Mouse (Mus musculus) embryonic facial prominence, embryonic 12.5 days (tissue): Measurements from ENCODE around the gene Cdc42bpa. TPM values are rescaled to one million over a fixed set of nuclear protein-coding genes. Genes with fewer than 3 reads are reported as not detected.

Experiments used
- ATAC-seq: fragments of 200-750 bp; cut with Nextera tagmentation; 2 replicates; pipeline ENCODE4 v1.8.0; 2017; ENCODE audit not compliant: insufficient number of reproducible peaks, insufficient read depth, low FRiP score, low TSS enrichment
- H3K27ac ChIP-seq: fragments of 300-500 bp; sonication (generic); 2 replicates; pipeline ENCODE4 v1.5.1; 2016; ENCODE audit warnings: mild to moderate bottlenecking
- H3K27me3 ChIP-seq: fragments of 300-500 bp; sonication (generic); 2 replicates; pipeline ENCODE4 v1.6.1; 2016; ENCODE audit warnings: mild to moderate bottlenecking, moderate library complexity
- H3K36me3 ChIP-seq: fragments of 300-500 bp; sonication (generic); 2 replicates; pipeline ENCODE4 v1.6.1; 2016; ENCODE audit warnings: mild to moderate bottlenecking
- H3K4me1 ChIP-seq: fragments of 300-500 bp; sonication (generic); 2 replicates; pipeline ENCODE4 v1.6.1; 2016
- H3K4me2 ChIP-seq: fragments of 300-500 bp; sonication (generic); replicated peaks from 2 replicates; pipeline ENCODE4 v1.6.1; 2016; ENCODE audit warnings: mild to moderate bottlenecking, moderate library complexity
- H3K4me3 ChIP-seq: fragments of 300-500 bp; sonication (generic); 2 replicates; pipeline ENCODE4 v1.5.1; 2016; ENCODE audit warnings: mild to moderate bottlenecking
- H3K9ac ChIP-seq: fragments of 300-500 bp; sonication (generic); 2 replicates; pipeline ENCODE4 v1.6.1; 2016; ENCODE audit warnings: mild to moderate bottlenecking, moderate library complexity
- H3K9me3 ChIP-seq: fragments of 300-500 bp; sonication (generic); 2 replicates; pipeline ENCODE4 v1.6.1; 2016; ENCODE audit warnings: mild to moderate bottlenecking, moderate library complexity
- WGBS: fragments of 180-500 bp; shearing (Covaris S2); methylation state at CpG from one replicate; pipeline ENCODE4 v1.1.7; 2016; 5-methylcytosine and 5-hydroxymethylcytosine counted together
- polyA plus RNA-seq: library from polyadenylated mRNA; unstranded; fragments of >200 nt; fragmentation: Nextera tagmentation; extraction: Ambion mirVana; gene quantifications from 2 replicates; pipeline ENCODE4 v1.2.1, GENCODE M21; 2016

Gene Cdc42bpa
- polyA plus RNA-seq, 1 experiment from 2014 or later = 20.2 TPM

DNA sequence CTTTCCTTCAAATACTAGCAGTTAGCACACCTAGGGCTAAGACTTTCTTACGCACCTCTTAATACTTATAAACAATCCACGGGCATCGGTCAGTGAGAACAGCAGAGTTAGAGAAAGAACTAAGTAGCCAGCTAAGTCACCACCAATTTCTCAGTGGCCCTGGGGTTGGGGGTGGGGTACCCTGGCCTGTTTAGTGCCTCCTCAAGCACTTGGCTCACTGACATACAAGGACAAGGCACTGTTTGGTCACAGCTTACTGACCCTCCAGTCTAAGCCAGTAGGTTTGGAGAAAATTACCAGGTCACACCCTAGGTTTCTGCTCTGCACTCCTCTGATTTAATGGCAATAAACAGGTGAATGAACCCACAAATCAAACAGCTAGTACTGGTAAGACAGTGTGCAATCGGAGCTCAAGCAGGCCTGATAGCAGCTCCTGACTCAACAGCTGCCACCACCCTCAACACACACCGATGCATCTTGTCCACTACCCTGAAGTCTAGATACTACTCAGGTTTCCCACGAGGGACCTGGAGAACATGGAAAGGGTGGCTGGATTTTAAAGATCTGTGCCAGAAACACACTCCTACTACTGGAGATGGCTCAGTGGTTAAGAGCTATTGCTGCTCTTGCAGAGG, 223.4 kb downstream of the Cdc42bpa start:
- WGBS = 91% methylated on average over 6 of the region's 6 CpGs
- ATAC-seq = no peak
- no peak overlapping the region for H3K9ac ChIP-seq

DNA sequence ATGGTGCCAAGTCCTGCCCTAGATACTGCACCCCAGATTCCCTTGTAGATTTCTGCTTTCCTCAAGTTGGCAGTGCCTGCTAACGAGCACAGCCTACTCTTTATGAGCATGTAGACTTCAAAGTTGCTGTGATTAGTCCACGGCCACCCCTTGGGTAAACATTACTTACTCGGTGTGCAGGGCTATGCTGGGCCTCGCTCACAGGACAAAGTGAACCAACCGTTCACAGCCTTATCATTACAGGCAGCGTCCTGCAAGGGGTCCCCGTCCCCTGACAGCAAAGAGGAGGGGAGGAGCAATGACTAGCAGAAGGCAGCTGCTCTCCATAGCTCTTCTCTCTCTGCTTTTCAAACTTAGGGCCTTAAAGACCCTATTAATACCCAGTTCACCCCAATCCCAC, 224.5 kb downstream of the Cdc42bpa start:
- no peak for ATAC-seq
- 71% methylated on average over 7 of the region's 7 CpGs for WGBS
- Histone ChIP-seq H3K4me1 (no peaks in the 10 kb centered on the region), H3K27me3 (no peaks in the 10 kb centered on the region), H3K4me3 (no peak overlapping the region), H3K36me3 (no peaks in the 10 kb centered on the region), H3K9me3 (no peaks in the 10 kb centered on the region), H3K27ac (no peak overlapping the region), H3K9ac (no peak overlapping the region), H3K4me2 (no peak overlapping the region)

More for the DNA sequence above, 223.4 kb downstream of the Cdc42bpa start:
- no peaks in the 10 kb centered on the region for H3K4me1 ChIP-seq
- H3K4me2 ChIP-seq = no peak overlapping the region
- no peak overlapping the region for H3K4me3 ChIP-seq
- no peaks in the 10 kb centered on the region for H3K36me3 ChIP-seq
- H3K27me3 ChIP-seq = no peaks in the 10 kb centered on the region
- H3K9me3 ChIP-seq = no peaks in the 10 kb centered on the region
- no peak overlapping the region for H3K27ac ChIP-seq

DNA sequence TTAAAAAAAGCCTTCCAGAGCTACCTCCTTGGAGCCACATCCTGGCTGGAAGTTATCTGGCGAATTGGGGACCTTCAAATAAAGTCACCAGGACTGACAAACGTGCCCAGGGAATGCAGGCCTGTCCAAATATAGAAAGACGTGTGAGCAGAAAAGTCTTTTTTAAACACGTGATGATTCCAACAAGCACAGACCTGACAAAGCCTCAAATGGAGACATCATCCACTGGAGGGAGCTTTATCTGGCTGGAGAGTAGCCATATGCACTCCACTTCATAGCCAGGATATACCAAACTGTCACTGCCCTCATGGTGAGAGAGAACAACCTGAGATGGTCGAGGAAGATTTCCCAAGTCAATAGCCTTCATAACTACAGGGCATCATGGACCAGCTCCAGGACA, 225.6 kb downstream of the Cdc42bpa start:
- 71% methylated on average over 5 of the region's 5 CpGs for WGBS
- Histone ChIP-seq H3K9ac (no peak overlapping the region), H3K36me3 (no peaks in the 10 kb centered on the region), H3K27ac (no peak overlapping the region), H3K4me2 (no peak overlapping the region), H3K4me3 (no peak overlapping the region), H3K4me1 (no peaks in the 10 kb centered on the region), H3K27me3 (no peaks in the 10 kb centered on the region), H3K9me3 (no peaks in the 10 kb centered on the region)
- no peak for ATAC-seq

DNA sequence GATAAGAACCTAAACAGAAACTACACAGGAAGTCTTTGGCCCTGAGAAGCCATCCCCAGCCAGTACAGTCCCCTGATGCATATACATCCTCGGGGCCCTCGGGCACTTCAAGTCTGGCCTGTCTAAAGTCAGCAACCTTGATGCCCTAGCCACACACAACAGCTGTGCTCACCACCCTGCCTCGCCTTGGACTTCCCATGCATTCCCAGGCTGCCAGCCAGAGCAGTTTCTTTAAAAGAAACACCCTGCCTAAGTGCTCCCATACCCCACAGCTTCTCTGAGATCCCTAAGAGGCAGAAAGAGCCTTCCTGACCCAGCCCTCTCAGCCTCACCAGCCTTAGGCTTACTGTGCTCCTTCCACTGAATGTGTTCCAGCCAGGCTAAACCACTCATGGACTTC, 226.1 kb downstream of the Cdc42bpa start:
- H3K4me3 ChIP-seq = no peak overlapping the region
- no peaks in the 10 kb centered on the region for H3K36me3 ChIP-seq
- H3K4me1 ChIP-seq = no peaks in the 10 kb centered on the region
- H3K4me2 ChIP-seq = no peak overlapping the region
- 74% methylated on average over 3 of the region's 3 CpGs for WGBS
- ATAC-seq = no peak
- H3K9me3 ChIP-seq = no peaks in the 10 kb centered on the region
- no peak overlapping the region for H3K9ac ChIP-seq
- no peak overlapping the region for H3K27ac ChIP-seq
- H3K27me3 ChIP-seq = no peaks in the 10 kb centered on the region

DNA sequence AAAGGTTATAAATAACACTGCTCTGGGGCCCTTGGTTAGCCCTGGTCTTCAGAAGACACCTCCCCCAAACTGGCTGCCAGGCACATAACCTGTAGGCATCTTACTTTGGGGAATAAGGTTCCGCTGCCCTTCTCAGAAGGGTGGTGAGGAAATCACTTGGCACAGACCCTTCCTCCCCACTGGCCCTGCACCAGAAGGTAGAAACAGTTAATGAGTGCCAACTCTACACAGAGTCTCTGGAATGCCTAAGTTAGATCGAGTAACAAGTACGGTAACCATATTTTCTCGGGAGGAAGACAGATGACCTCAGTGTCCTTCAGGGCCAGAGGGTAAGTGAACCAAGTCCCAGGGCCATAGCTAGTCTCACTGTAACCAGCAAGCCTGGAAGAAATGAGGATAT, 228.7 kb downstream of the Cdc42bpa start:
- Histone ChIP-seq H3K36me3 (no peaks in the 10 kb centered on the region), H3K27ac (no peak overlapping the region), H3K4me2 (no peak overlapping the region), H3K4me1 (no peaks in the 10 kb centered on the region), H3K9ac (no peak overlapping the region), H3K9me3 (no peaks in the 10 kb centered on the region), H3K27me3 (no peaks in the 10 kb centered on the region), H3K4me3 (no peak overlapping the region)
- WGBS = 69% methylated on average over 4 of the region's 4 CpGs
- no peak for ATAC-seq

DNA sequence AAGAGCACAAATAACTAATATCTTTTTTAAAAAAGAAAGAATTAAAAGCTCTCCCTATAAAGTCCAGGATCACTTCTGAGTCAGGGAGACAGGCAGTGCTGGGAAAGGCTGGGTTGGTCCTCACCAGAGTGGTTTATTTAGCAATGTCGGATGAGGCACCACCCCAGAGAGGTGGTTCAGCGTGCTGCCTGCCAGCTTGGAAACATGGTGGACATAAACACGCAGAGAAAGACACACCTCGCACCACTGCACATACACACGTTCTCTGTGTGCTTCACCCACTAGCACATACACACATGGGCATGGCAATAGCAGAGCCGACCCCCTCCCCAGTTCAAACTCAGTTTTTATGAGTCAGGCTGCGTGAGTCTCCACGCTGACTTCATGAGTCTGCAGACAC, 230.8 kb downstream of the Cdc42bpa start:
- Histone ChIP-seq H3K27me3 (no peaks in the 10 kb centered on the region), H3K27ac (no peak overlapping the region), H3K9ac (no peak overlapping the region), H3K9me3 (no peaks in the 10 kb centered on the region), H3K4me3 (no peak overlapping the region), H3K4me1 (peaks cover 6% of the 10 kb centered on the region), H3K36me3 (no peaks in the 10 kb centered on the region), H3K4me2 (no peak overlapping the region)
- ATAC-seq = no peak
- 79% methylated on average over 8 of the region's 8 CpGs for WGBS

DNA sequence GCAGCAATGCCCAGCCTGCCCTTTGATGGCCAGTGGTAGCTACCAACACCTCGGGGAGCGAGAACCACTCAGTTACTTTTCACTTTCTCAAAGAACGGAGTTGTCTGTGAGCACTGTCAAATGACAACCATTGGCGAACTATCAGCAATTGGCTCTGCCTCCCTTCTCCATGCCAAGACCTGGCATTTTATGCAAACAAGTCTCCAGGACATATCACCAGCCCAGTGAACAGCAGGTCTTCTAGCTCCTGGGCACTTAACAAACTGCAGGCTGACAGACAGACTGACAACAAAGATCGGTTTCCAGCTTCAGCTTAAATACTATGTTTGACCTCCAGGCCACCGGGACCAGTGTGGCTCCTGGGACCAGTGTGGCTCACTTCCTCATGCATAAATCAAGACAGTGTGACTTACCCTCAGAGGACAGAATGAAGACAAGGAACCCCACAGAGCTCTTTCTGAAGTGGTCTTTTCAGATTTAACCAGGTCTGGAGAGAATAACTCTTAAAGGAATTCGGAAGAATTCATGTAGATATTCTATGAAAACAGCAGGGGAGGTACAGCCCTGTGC, 231.5 kb downstream of the Cdc42bpa start:
- 66% methylated on average over 7 of the region's 7 CpGs for WGBS
- no peak overlapping the region for H3K4me3 ChIP-seq
- H3K4me2 ChIP-seq = no peak overlapping the region
- no peaks in the 10 kb centered on the region for H3K36me3 ChIP-seq
- H3K27me3 ChIP-seq = no peaks in the 10 kb centered on the region
- no peak for ATAC-seq
- H3K9me3 ChIP-seq = no peaks in the 10 kb centered on the region
- H3K9ac ChIP-seq = no peak overlapping the region
- H3K27ac ChIP-seq = no peak overlapping the region
- peaks cover 6% of the 10 kb centered on the region for H3K4me1 ChIP-seq

DNA sequence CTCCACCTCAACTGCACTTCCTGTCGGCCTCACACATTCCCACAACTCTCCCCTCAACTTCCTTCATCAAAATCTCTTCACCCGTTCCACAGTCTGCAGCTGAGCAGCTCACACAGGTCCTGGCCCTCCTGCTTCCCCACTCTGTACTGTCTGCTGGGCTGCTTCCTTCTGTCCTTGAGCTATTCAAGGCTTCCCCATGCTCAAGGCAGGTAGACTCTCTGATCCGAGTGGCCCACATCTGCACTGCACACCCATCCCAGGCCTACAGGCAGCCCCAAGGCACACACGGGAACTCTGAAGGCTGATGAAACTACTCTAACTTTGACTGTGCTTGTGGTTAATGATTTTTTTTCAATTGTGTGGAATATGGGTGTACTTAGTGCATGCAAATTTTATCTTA, 232.6 kb downstream of the Cdc42bpa start:
- no peaks in the 10 kb centered on the region for H3K9me3 ChIP-seq
- no peak overlapping the region for H3K4me2 ChIP-seq
- H3K9ac ChIP-seq = no peak overlapping the region
- WGBS = 53% methylated on average over 4 of the region's 4 CpGs
- H3K27me3 ChIP-seq = no peaks in the 10 kb centered on the region
- ATAC-seq = no peak
- no peak overlapping the region for H3K27ac ChIP-seq
- no peaks in the 10 kb centered on the region for H3K36me3 ChIP-seq
- H3K4me3 ChIP-seq = no peak overlapping the region
- peaks cover 6% of the 10 kb centered on the region for H3K4me1 ChIP-seq

DNA sequence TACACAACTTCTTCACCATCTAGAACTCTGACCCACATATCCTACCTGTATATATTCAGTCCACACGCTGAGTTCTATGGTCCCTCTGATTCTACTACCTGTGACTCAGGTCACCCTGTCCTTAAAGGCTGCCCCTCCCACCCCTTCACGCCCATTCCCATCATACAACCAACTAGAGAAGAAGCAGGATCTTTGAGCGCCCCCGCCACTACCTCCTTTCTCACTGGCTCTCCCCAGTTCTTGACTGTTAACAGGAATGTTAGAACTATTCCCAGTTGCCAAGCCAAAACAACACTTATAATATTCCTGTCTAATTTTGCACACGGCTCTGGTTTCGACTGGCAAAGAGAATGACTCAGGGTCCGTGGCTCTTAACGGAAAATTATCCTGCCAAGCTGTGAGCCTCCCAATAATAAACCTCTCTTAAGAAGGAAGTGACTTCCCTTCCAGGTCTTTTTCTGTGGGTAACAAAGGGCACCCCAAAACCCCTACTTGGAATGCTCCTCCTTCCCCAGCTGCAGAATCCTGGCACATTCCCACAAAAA, 233.2 kb downstream of the Cdc42bpa start:
- H3K4me3 ChIP-seq = no peak overlapping the region
- no peaks in the 10 kb centered on the region for H3K36me3 ChIP-seq
- H3K4me1 ChIP-seq = peaks cover 6% of the 10 kb centered on the region
- no peak for ATAC-seq
- no peaks in the 10 kb centered on the region for H3K9me3 ChIP-seq
- H3K27ac ChIP-seq = no peak overlapping the region
- no peaks in the 10 kb centered on the region for H3K27me3 ChIP-seq
- no peak overlapping the region for H3K4me2 ChIP-seq
- 81% methylated on average over 8 of the region's 8 CpGs for WGBS
- H3K9ac ChIP-seq = no peak overlapping the region

DNA sequence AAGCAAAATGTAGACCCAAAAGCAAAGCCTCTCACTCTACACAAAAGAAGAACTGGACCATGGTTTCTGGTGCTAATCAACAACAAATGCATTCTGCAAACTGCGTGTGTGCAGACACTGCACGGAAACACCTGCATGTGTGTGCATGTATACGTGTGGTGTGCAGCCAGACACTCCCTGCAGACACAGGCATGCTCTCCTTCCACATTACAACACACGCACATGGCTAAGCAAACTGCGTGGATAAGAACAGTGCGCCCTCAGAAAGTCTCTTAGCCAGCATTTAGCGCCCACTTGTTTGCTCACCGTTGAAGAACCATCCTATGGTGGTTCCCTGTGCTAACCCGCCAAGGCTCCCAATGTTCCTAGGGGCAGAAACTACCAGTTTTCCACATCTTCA, 233.8 kb downstream of the Cdc42bpa start:
- H3K27me3 ChIP-seq = no peaks in the 10 kb centered on the region
- no peak overlapping the region for H3K4me3 ChIP-seq
- no peaks in the 10 kb centered on the region for H3K9me3 ChIP-seq
- no peak overlapping the region for H3K27ac ChIP-seq
- no peak overlapping the region for H3K4me2 ChIP-seq
- H3K9ac ChIP-seq = no peak overlapping the region
- ATAC-seq = no peak
- no peaks in the 10 kb centered on the region for H3K36me3 ChIP-seq
- 81% methylated on average over 9 of the region's 9 CpGs for WGBS
- peaks cover 6% of the 10 kb centered on the region for H3K4me1 ChIP-seq

DNA sequence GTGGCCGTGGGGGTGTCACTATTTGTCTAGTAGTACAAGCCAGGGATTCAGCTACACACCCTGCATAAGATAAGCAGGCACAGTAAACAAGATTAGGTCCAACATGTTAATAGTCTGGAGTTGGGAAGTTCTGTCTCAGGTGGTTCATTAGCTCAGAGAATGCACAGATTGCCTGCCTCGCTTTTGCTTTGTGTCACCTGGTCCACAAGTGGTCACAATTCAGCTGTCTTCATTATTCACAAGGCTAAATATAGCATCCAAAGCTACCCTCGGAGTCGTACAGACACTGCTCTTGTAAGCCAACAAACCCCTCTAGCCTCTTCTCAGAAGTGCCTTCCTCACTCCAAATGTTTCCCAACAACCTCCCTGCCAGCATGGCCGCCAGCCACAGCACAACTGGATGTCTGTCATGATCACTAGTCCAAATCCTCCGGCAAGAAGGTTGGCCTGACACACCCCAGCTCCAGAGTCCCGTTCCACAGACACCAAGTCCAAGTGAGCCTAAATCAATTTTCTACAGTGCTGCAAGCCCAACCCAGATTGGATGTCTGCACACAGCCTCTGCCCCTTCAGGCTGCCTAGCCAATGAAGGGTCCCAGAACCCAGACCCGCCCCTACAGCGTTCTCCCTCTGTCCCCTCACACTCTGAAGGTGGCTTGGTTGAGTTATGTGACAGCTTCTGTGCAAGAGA, 234.7 kb downstream of the Cdc42bpa start:
- peak overlapping the region; percentile 96 for H3K4me2 ChIP-seq
- ATAC-seq = no peak
- H3K4me1 ChIP-seq = peaks cover 6% of the 10 kb centered on the region
- no peaks in the 10 kb centered on the region for H3K27me3 ChIP-seq
- peak overlapping the region; percentile 40; the same call in 1 of the 2 replicates for H3K9ac ChIP-seq
- H3K9me3 ChIP-seq = no peaks in the 10 kb centered on the region
- no peak overlapping the region for H3K27ac ChIP-seq
- peak overlapping the region; percentile 67 for H3K4me3 ChIP-seq
- WGBS = 26% methylated on average over 9 of the region's 9 CpGs
- no peaks in the 10 kb centered on the region for H3K36me3 ChIP-seq
